Comparison of ENCODE assay signal across 8 mouse cellular contexts in genomic region chr2:52742256-52743158, GRCm38 (mm10). TPM values are rescaled to one million over a fixed set of nuclear protein-coding genes. Genes with fewer than 3 reads are reported as not detected.
A peak's percentile ranks its signal among the peaks of the same experiment; 100 is the strongest.
DNase-seq lines count a peak whose midpoint lies in the region; ATAC-seq and TF ChIP-seq lines count a peak whose summit lies in the region.

Gene Stam2, minus strand, starts transcription at chr2:52742281.

- DNase-seq in MN1 (ENCODE audit: low spot score), result peak; percentile 90
- DNase-seq in cerebellum, adult 8-10 months, result peak; percentile 80
- peak; percentile 79 for DNase-seq in forelimb bud, embryonic 11.5 days (ENCODE audit: low read depth, low spot score)
- DNase-seq in heart, postnatal 4 days, result peak; percentile 91
- peak; percentile 86 for DNase-seq in layer of hippocampus, adult 9-10 months (ENCODE audit: low spot score)
- DNase-seq in thymus, adult 2 months, result peak; percentile 90

- no peak for TF ChIP-seq CTCF in olfactory bulb, adult 2 months (IDR thresholded peaks at IDR 0.05; ENCODE audit: insufficient read depth, low read depth, low read length)
- TF ChIP-seq CTCF in thymus, adult 2 months (IDR thresholded peaks at IDR 0.05; ENCODE audit: borderline replicate concordance, control insufficient read depth, extremely low read depth, insufficient read depth, low read length, poor library complexity), result no peak

- WGBS in lung, embryonic 15.5 days, result 6% methylated on average over 54 of the region's 54 CpGs
- WGBS in olfactory bulb, adult 2 months, result 5% methylated on average over 54 of the region's 54 CpGs
- WGBS in thymus, adult 2 months, result 10% methylated on average over 54 of the region's 54 CpGs

- peaks cover 16% of the 10 kb centered on the region; the same call in 1 of the 2 replicates for H3K4me1 ChIP-seq in lung, embryonic 15.5 days
- 0 out of 2 replicates have a peak, but pooled peaks cover 2% of the 10 kb centered on the region for H3K4me1 ChIP-seq in olfactory bulb, adult 2 months (ENCODE audit: control insufficient read depth, insufficient read depth, low read length)
- H3K4me1 ChIP-seq in thymus, adult 2 months (replicated peaks; ENCODE audit: control insufficient read depth, insufficient read depth, low read length), result peaks cover 6% of the 10 kb centered on the region

- H3K4me2 ChIP-seq in lung, embryonic 15.5 days, result peak within 1 kb of the TSS; percentile 74

- ATAC-seq in lung, embryonic 15.5 days (ENCODE audit: borderline replicate concordance, extremely low read depth, low FRiP score, low TSS enrichment), result peak; percentile 93

- H3K27ac ChIP-seq in lung, embryonic 15.5 days, result peak within 1 kb of the TSS; percentile 98
- peak within 1 kb of the TSS; percentile 99 for H3K27ac ChIP-seq in olfactory bulb, adult 2 months (ENCODE audit: insufficient read depth, low read depth, low read length)
- H3K27ac ChIP-seq in thymus, adult 2 months (ENCODE audit: control insufficient read depth, insufficient read depth, low read length), result peak within 1 kb of the TSS; percentile 35; the same call in 1 of the 2 replicates

- no peaks in the 10 kb centered on the region for H3K27me3 ChIP-seq in lung, embryonic 15.5 days
- no peaks in the 10 kb centered on the region for H3K27me3 ChIP-seq in thymus, adult 2 months (ENCODE audit: control insufficient read depth, insufficient read depth, low read length)

- no peaks in the 10 kb centered on the region for H3K36me3 ChIP-seq in lung, embryonic 15.5 days
- H3K36me3 ChIP-seq in thymus, adult 2 months (ENCODE audit: control insufficient read depth, insufficient read depth, low read length), result no peaks in the 10 kb centered on the region

- peak; percentile 56; the same call in 1 of the 2 replicates for TF ChIP-seq POLR2A in olfactory bulb, adult 2 months (IDR thresholded peaks at IDR 0.05; ENCODE audit: insufficient read depth, low read depth, low read length)
- TF ChIP-seq POLR2A in thymus, adult 2 months (IDR thresholded peaks at IDR 0.05; ENCODE audit: control insufficient read depth, extremely low read depth, insufficient read depth, low read length, poor library complexity), result peak; percentile 45

- H3K9ac ChIP-seq in lung, embryonic 15.5 days, result peak within 1 kb of the TSS; percentile 95

- no peaks in the 10 kb centered on the region for H3K9me3 ChIP-seq in lung, embryonic 15.5 days

- peak within 1 kb of the TSS; percentile 87 for H3K4me3 ChIP-seq in lung, embryonic 15.5 days
- peak within 1 kb of the TSS; percentile 83 for H3K4me3 ChIP-seq in olfactory bulb, adult 2 months (ENCODE audit: insufficient read depth, low read depth, low read length)
- peak within 1 kb of the TSS; percentile 98 for H3K4me3 ChIP-seq in thymus, adult 2 months (ENCODE audit: control insufficient read depth, insufficient read depth, low read length)

RNA-seq across cellular contexts. Expression of gene Stam2, which starts in this region (rescaled TPM):
- total RNA-seq in heart, postnatal 4 days (2021), result 10 to 100 TPM; 31.3 to 32.4 TPM
- polyA plus RNA-seq in lung, embryonic 15.5 days (2015; fragmentation: Nextera tagmentation; extraction: Ambion mirVana), result 32.7 and 39.6 TPM in 2 replicates
- not detected in 2 replicates for polyA plus RNA-seq in olfactory bulb, adult 2 months (2012; ENCODE audit: insufficient read depth, insufficient read length, low replicate concordance, missing spikeins)
- 10.1 and 10.2 TPM in 2 replicates for polyA plus RNA-seq in thymus, adult 2 months (2012; rRNA removed)

Comparison
In these comparisons a context has a peak if more than half of its experiments do, and no peak if none do; other contexts are left out.
1. Peak in every context shown above with its lines: DNase-seq, ATAC-seq, H3K4me3 ChIP-seq and H3K27ac ChIP-seq.
2. H3K27ac ChIP-seq: peak in every context shown above with its lines; median percentile 99 in olfactory bulb, adult 2 months; 98 in lung, embryonic 15.5 days; 35 in thymus, adult 2 months.